Mouse (Mus musculus): Measurements from ENCODE around the gene Dnajb13.

Dnajb13 gene

DNA sequence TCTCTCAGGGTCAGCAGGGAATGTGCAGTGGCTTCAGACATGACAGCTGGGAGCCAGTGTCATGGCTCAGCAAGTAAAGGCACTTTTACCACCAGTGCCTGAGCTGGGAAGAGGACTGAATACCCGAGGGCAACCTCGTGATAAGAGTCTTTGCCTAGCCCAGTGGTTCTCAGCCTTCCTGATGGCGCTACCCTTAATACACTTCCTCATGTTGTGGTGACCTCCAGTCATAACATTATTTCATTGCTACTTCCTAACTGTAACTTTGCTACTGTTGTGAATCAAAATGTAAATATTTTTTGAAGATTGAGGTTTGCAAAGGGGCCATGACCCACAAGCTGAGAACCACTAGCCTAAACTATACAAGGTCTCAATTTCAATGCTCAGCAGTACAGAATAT, 6.1 kb downstream of the Dnajb13 start:
- no peak for DNase-seq (ENCODE audit: low spot score in 2 of 2)

DNA sequence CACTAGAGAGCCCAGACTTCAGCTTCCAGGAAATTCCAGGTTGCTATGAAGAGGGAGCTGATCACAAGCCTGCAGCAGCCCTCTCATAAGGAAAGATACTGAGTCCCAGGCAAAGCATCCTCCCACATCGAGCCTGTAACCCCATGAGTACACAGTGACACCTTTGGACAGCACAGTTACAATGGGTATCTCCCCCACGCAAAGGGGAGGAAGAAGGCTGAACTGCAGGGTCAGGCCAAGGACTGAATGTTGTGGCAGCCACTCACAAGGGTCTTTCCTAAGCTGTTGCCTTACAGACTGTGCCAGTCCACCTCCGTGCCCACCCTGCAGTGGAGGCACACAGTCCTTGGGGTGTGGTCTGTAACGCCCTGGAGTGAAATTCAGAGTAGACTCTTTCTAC, 8.3 kb downstream of the Dnajb13 start:
- no peak for DNase-seq (ENCODE audit: low spot score in 2 of 2)

DNA sequence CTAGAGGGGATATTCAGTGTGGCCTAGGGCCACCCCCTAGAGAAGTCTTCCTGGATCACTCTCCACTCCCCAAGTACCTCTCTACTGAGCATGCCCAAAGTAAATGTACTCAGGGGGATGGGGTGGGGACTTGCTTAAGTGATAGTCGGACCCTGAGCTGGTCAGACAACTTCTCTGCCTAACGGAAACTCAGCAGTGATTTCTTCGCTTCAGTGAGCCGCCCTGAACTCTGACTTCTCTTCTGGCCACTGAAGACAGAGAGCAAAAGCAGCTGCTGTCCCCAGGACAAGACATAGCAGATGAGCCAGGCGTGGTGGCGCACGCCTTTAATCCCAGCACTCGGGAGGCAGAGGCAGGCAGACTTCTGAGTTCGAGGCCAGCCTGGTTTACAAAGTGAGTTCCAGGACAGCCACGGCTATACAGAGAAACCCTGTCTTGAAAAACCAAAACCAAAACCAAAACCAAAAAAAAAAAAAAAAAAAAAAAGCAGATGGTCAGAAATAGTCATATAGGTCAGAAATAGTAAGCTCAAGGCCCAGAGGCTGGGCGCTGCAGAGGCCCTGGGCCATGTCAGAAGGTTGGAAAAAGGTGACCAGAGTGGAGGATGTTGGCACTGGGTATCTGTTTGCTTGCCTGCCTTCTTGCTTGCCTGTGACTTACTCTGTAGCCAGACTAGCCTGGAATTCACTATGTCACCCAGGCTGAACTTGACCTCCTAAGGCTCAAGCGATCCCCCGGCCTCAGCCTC, 9.8 kb downstream of the Dnajb13 start:
- DNase-seq (ENCODE audit: low spot score in 2 of 2): no peak

DNA sequence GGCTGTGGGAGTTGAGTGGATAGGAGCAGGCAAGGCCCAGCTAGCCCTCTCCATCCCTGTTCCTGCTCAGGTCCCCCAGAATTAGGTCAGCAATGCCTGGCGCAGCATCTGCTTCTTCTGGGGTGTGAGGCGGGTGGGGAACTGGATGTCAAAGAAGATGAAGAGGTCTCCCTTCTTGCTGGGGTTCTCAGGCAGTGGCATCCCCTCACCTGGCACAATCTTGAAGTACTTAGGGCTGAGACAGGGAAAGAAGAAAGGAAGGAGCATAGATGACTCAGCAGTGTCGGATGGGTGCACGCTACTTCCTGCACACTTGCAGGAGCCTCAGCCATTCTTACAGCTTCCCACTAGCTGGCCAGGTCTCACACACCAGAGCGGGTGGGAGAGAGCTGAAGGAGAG, 11.7 kb downstream of the Dnajb13 start:
- no peak for DNase-seq (ENCODE audit: low spot score in 2 of 2)

DNA sequence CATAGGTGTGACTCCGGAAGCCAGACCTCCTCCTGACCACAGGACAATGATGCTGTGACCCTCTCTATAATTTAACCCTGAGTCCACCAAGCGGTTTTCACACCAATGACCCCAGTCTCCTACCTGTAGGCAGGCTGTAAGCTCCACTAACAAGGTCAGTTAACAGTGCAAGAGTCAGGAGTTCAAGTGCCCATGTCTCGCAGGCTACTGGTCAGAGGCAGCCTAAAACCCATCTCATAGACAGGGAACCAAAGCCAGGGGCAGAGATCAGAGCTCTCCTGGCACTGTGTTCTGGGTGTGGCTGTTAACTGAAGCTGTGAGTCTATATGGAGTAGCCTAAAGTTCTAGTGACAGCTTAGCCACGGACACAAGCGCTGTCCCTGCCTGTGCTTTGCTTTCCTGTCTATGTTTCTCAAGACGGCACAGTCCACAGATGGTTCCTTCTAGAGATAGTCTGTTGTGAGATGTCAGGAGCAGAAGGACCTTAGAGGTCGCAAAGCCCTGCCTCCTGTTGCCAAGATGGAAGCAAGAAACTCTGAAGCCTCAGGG, 12.3 kb downstream of the Dnajb13 start:
- no peak for DNase-seq (ENCODE audit: low spot score in 2 of 2)

DNA sequence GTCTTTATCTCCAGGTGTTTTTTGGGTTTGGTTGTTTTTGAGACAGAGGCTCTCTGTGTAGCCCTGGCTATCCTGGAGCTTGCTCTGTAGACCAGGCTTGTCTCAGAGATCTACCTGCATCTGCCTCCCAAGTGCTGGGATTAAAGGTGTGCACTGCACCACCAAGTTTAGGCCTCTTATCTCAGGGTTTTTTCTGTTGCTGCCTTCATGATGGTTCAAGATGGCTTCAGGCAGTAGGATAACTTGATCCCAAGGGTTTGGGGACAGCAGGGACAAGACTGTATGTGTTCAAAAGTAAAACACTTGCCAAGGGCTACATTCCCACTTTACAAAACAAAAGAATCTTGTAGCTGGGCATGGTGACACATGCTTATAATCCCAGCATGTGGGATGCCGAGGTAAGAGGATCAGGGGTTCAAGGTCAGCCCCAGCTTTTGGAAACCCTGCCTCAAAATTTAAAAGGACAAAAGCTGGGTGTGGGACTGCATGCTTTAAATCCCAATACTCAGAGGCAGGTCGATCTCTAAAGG, 12.9 kb downstream of the Dnajb13 start:
- no peak for DNase-seq (ENCODE audit: low spot score in 2 of 2)

DNA sequence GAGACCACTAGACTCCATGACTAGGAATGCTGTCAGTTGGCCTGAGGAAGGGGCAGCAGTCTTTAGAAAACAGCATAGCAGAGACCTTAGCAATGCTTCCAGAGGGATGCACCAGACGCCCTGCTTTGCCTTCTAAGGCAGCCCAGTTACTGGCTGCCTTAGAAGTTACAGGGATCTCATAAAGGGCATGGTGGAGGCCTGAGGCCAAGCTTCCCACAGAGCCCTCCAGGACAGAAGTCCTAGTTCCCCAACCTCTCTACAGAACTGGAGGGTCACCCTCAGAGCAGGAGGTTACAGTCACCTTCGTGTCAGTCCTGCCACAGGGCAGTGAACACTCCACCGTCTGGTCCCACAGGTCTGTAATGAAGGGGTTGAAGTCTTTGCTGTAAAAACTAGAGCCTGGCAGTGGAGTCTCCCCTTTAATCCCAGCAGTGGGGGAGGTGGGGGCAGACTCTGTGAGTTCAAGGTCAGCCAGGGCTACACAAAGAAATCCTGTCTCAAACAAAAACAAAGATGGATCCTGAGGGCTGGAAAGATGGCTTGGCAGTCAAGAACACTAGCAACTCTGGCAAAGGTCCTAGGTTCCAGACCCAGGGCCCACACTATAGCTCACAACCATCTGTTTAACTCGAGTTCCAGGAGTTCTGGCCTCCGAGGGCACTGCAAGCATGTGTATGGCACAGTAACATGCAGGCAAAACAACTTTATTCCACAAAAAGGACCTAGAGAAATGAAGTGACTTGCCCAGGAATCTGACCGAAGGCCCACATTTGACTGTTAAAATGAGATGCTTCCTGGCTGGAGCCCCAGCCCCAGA, 13.5 kb downstream of the Dnajb13 start:
- no peak for DNase-seq (ENCODE audit: low spot score in 2 of 2)

DNA sequence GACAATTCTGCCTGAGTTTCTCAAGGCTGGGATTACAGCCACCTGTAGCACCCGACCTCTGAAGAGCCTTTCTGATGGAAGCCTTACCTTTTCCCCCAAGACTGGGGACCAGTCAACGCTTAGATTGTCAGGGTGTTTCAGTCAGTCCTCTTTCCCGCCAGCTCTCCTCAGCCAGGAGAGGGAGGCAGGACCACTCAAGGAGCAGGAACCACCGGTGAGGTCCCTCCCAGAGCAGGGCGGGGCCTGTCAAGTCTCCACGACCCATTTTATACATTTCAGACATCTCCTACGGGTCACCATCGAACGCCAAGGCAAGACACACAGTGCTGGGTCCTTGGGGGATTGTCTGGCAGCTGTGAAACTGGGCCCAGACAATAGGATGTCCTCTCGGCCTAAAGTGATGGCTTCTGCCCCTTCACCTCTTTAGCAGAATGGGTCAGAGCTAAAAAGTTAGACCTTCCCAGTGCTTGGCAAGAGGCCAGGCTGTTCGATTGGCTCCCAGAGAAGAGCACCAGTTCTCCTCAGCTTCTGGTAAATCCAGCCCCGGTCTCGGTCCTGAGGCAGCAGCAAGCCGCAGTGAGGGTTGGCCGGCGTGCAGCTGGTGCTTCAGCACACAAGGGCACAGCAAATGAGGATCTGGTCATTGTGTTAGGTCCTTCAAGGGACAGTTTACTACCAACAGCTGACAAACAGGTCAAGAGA, 14.3 kb downstream of the Dnajb13 start:
- DNase-seq (ENCODE audit: low spot score in 2 of 2): no peak

DNA sequence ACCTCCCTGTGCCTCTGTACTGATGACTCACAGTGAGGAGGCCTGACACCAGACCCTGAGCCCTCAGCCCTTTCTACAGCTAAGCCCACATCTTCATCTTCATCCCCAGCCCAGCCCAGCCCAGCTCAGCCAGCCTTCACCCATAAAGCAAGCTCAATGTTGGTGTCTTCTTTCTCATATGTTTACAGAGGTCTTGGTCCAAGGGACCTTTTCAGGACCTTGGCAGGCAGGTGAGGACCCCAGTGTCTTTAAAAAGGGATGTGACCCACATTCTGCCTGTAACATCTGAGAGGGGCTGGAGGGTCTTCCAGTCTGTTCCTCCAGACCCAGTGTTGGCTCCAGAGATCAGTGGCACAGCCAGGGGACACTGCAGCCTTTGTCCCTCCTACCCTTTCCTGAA, 15.3 kb downstream of the Dnajb13 start:
- no peak for DNase-seq (ENCODE audit: low spot score in 2 of 2)

DNA sequence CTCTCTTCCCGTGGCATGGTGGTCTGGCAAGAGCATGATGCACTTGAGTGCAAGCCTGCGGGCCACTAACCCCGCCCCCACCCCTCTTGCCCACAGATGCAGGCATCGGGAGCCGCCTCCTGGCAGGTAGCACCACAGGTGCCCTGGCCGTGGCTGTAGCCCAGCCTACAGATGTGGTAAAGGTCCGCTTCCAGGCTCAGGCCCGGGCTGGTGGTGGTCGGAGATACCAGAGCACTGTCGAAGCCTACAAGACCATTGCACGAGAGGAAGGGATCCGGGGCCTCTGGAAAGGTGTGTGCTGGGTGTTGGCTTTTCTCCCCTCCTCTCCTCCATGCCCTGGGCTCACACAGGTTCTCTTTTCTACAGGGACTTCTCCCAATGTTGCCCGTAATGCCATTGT, 16.8 kb downstream of the Dnajb13 start:
- DNase-seq (ENCODE audit: low spot score in 2 of 2): no peak

DNA sequence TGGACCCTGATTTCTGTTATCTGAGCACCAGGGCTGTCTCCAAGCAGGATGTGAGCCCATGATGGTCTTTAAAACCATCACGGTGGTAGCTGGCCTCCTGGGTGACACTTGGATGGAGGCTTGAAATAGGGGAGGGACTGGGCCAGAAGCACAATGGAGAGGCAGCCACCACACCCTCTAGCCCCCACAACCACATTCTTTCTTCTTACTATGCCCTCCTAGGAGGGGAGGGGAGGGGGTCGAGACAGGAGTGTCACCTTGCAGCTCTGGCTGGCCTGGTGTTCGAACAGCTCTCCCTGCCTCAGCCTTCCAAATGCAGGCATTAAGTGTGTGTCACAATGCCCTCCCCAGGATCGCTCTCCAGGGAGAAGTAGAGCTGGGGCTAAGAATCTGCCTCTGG, 17.4 kb downstream of the Dnajb13 start:
- DNase-seq (ENCODE audit: low spot score in 2 of 2): no peak

DNA sequence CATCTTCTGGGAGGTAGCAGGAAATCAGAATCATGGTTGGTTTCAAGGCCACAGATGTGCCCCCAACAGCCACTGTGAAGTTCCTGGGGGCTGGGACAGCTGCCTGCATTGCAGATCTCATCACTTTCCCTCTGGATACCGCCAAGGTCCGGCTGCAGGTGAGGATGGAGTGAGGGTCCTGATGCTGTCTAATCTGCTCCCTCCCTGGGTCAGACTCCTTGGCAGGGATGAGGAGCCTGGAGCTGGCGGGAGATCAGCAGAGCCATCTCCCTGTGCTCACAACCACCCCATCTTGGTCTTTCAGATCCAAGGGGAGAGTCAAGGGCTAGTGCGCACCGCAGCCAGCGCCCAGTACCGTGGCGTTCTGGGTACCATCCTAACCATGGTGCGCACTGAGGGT, 18.0 kb downstream of the Dnajb13 start:
- no peak for DNase-seq (ENCODE audit: low spot score in 2 of 2)

DNA sequence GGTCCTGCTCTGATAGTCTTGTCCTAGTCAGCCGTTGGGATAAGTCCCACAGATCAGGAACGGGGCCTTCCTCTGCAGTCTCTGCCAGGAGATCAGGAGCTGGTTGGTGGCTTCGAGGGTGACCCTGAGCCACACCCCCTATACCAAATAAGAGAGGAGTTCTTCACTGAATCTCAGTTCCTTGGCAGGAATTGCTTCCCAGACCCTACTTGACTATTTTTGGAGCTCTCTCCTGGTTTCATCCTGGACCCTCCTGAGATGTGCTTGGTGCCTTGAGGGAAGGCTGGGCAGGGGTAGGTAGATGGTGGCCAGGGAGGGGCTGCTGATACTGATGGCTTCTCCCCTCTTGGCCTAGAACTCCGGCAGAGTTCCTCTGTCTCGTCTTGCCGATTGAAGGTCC, 18.4 kb downstream of the Dnajb13 start:
- DNase-seq (ENCODE audit: low spot score in 2 of 2): no peak

DNA sequence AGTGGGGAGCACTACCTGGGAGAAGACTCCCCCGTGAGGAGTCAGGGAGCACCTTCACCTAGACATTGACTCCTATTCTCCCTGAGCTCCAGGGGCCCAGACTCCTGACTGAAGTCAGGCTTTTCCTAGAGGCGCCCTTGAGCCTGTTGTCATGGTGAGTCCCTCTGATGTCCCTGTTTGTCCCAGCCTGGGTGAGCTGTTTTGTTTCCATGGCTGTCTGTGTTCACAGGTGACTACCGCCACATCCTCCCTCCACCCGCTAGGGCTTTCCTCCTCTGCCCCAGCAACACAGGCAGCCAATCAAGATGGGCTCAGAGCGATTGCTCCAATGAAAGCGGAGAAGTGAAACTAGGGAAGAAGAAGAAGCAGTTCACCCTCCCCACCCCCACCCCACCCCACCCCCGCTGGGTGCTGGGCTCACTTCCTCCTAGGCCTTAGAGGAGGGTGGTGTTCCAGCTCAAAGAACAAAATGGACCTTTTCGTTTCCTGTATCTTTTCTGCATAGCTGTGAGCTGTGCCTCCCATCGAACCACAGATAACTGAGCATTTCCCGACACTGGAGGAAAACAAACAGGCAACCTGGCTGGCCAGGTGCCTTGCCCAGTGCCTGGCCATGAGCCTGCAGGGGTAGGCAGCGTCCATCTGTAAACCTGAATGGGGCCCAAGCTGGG, 19.0 kb downstream of the Dnajb13 start:
- DNase-seq (ENCODE audit: low spot score in 2 of 2): peak; percentile 70 to 85

DNA sequence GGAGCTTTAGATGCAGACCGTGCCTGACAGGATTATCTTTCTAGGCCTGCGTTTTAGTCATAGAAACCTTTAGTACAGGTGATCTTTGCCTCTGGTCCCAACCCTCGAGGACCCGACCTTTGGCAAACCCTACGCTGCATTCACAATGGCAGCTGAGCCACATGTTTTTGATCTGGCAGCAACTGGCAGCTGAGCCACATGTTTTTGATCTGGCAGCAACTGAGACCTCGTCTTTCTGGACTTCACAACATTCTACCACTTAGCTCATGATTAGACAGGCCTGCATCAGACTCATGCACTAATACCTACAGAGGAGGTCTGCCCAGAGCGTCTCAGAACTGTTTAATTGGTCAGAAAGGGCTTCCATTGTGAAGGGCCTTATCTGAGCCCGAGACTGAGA, 19.7 kb downstream of the Dnajb13 start:
- DNase-seq (ENCODE audit: low spot score in 2 of 2): no peak

DNA sequence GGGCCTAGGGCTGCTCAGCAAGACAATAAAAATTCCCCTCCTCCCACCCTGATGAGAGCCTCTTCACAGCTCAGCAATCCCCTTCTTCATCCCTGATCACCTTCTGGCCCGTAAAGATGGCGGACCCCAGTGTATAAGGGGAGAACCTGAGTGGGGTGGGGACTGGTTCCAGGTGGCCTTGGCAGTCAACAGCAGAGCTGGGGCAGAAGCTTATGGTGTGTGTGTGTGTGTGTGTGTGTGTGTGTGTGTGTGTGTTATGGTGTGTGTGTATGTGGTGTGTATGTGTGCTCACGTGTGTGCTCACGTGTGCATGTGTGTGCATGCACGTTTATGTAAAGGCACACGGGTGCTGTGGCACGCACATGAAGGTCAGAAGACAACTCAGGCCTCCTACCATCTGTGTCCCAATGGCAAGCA, 20.3 kb downstream of the Dnajb13 start:
- DNase-seq (ENCODE audit: low spot score in 2 of 2): no peak

DNA sequence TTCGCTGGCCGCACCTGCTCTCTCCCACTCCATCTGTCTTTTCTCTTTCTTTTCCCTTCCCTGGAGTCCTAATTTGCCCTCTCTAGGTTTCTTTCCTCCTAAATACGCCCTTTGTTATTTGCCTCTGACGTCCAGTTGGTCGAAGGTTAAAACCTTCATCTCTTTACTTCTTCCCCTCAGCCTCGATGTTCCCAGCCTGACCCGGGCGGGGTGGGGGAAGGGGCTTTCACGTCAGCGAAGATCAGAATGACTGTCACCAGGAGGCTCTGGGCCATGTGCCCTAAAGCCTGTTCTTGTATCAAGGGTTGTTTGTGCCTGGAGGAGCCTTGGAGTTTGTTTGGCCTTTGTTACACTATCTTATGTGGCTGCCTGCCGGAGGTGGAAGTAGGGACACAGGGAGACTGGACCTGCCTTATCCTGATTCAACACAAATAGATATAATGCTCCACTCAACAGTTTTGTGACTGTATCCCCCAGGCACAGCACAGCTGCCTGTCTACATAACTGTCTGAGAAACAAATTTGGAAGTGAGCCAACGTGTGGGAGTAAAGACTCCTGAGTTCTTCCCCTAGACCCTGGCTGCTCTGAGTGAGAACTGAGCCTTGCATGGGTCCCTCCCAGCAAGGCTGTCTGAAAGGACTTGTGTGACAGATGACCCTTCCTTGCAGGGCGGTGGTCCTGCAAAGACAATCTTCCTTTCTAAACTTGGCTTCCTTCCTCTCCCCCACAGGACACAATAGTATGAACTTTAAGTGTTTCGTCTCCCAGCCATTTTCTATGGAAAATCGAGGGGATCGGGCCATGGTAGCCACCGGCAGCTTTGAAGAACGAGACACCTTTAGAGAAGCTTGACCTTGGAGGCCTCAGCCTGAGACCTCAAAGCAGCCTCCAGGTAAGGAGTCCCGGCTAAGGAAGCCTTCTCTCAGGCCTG, 21.0 kb downstream of the Dnajb13 start:
- DNase-seq (ENCODE audit: low spot score in 2 of 2): no peak

DNA sequence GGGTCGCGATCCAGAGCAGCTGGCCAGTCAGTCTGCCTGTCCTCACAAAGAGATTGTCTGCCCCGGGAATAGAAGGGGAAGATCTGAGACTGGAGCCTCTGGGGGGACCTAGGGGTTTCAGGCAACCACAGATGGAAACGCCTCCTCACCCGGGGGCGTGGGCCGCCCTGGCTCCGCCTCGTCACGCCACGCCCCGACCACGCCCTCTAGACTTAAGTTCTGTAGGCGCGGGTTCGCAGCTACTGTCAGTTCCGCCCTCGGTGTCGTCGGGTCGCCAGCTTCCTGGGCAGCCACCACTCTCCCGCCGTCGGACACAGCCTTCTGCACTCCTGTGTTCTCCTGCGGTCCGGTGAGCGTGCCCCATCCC, 21.7 kb downstream of the Dnajb13 start, which contains the start of gene Ucp2:
TSS of gene Ucp2 (plus strand) at position 221 of the 367 bp plus-strand sequence.
- DNase-seq (ENCODE audit: low spot score in 2 of 2): peak; percentile 57 to 67

DNA sequence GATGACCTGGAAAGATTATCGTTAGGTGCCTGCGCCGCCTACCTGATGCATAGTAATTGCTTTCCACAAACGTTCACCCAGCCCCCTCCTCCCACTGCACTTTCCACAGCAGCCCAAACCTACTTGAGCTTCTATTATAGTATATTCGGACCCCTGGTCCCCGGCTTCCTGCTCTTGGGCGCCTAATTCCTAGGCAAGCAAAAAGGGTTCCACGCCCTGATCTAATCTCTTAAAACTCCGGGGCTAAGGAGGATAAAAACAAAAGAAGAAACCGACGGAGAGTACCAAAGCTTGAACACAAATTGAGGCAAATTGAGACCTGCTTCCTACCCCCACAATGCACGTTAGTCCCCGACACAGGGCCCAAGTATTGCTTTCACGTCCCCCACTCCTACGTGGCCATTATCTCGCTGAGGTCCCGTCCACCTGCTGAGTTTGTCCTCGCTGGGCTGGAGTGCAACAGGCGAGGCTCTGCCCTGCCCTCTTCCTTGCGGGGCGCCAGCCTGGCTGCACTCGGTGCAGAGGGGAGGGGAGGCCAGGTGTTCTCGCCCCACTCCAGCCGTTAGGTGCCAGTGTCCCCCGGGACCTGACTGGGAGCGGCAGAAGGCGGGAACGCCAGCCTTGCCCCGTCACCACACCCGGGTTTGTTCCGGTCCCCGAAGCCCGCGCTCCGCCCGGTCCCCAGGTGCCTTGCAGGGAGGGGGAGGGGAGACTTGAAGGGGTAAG, 22.2 kb downstream of the Dnajb13 start:
- no peak for DNase-seq (ENCODE audit: low spot score in 2 of 2)
